Mouse (Mus musculus): Measurements from ENCODE around the gene Creb3l1. TPM values are rescaled to one million over a fixed set of nuclear protein-coding genes. Genes with fewer than 3 reads are reported as not detected.

Gene Creb3l1
- polyA plus RNA-seq, 1 experiment from 2014 or later, result 0.80 TPM

GRCm38 (mm10) chr2:91980830-91981229, 43.5 kb downstream of the Creb3l1 start:
- Histone ChIP-seq H3K27me3 (replicated peaks; ENCODE audit: control insufficient read depth, insufficient read depth, low read length) (peaks cover 15% of the 10 kb centered on the region), H3K9me3 (replicated peaks; ENCODE audit: control insufficient read depth, low read length) (no peaks in the 10 kb centered on the region), H3K4me3 (ENCODE audit: low read depth, low read length) (no peak overlapping the region), H3K4me2 (ENCODE audit: low read length) (no peak overlapping the region), H3K36me3 (ENCODE audit: control insufficient read depth, insufficient read depth, low read length) (no peaks in the 10 kb centered on the region), H3K9ac (ENCODE audit: low read length) (no peak overlapping the region), H3K4me1 (ENCODE audit: control insufficient read depth, insufficient read depth, low read length) (peaks cover 26% of the 10 kb centered on the region), H3K27ac (ENCODE audit: low read depth, low read length) (no peak overlapping the region)
- DNase-seq (ENCODE audit: low spot score), result no peak
- no peak for ATAC-seq
- 58% methylated on average over 5 of the region's 5 CpGs for WGBS

- no peaks in the 10 kb centered on the region for H3K9me3 ChIP-seq (replicated peaks; ENCODE audit: control insufficient read depth, low read length)
- H3K27ac ChIP-seq (ENCODE audit: low read depth, low read length), result peak overlapping the region; percentile 14; the same call in 1 of the 2 replicates
- H3K4me3 ChIP-seq (ENCODE audit: low read depth, low read length), result no peak overlapping the region
- H3K4me2 ChIP-seq (ENCODE audit: low read length), result no peak overlapping the region
- no peak overlapping the region for H3K9ac ChIP-seq (ENCODE audit: low read length)
- H3K36me3 ChIP-seq (ENCODE audit: control insufficient read depth, insufficient read depth, low read length), result no peaks in the 10 kb centered on the region
- no peak for DNase-seq (ENCODE audit: low spot score)
- H3K4me1 ChIP-seq (ENCODE audit: control insufficient read depth, insufficient read depth, low read length), result peaks cover 30% of the 10 kb centered on the region
- WGBS, result 4% methylated on average over 4 of the region's 4 CpGs
- peaks cover 21% of the 10 kb centered on the region for H3K27me3 ChIP-seq (replicated peaks; ENCODE audit: control insufficient read depth, insufficient read depth, low read length)
- no peak for ATAC-seq
Measured at GRCm38 (mm10) chr2:91980245-91980644, 44.1 kb downstream of the Creb3l1 start.

DNA sequence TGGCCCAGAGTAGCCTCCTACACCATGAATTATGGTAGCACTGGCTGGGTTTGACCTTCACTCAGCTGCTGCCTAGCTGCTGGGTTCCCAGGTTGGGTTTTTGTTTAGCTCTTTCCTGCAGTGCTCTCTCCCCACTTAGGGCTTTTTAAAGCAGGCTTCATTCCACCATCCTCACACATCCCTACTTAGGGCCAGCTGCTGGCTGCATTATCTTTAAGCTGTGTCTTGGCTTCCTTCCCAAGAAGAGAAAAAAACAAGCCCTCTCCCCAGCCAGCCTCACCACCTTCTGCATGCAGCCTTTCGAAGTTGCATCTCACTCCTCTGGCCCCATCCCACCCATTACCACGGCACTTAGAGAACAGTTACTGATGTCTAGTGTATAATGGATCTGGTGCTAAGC, 45.8 kb downstream of the Creb3l1 start:
- ATAC-seq, result peak; percentile 46; the same call in 1 of the 2 replicates
- no peak for DNase-seq (ENCODE audit: low spot score)
- peaks cover 27% of the 10 kb centered on the region for H3K4me1 ChIP-seq (ENCODE audit: control insufficient read depth, insufficient read depth, low read length)
- H3K4me2 ChIP-seq (ENCODE audit: low read length), result no peak overlapping the region
- no peaks in the 10 kb centered on the region for H3K9me3 ChIP-seq (replicated peaks; ENCODE audit: control insufficient read depth, low read length)
- H3K9ac ChIP-seq (ENCODE audit: low read length), result no peak overlapping the region
- H3K36me3 ChIP-seq (ENCODE audit: control insufficient read depth, insufficient read depth, low read length), result no peaks in the 10 kb centered on the region
- WGBS, result 13% methylated on average over 2 of the region's 2 CpGs
- H3K27ac ChIP-seq (ENCODE audit: low read depth, low read length), result peak overlapping the region; percentile 21; the same call in 1 of the 2 replicates
- H3K27me3 ChIP-seq (replicated peaks; ENCODE audit: control insufficient read depth, insufficient read depth, low read length), result peaks cover 30% of the 10 kb centered on the region
- no peak overlapping the region for H3K4me3 ChIP-seq (ENCODE audit: low read depth, low read length)

- Histone ChIP-seq H3K9ac (ENCODE audit: low read length) (no peak overlapping the region), H3K4me2 (ENCODE audit: low read length) (no peak overlapping the region), H3K9me3 (replicated peaks; ENCODE audit: control insufficient read depth, low read length) (no peaks in the 10 kb centered on the region), H3K4me3 (ENCODE audit: low read depth, low read length) (no peak overlapping the region), H3K36me3 (ENCODE audit: control insufficient read depth, insufficient read depth, low read length) (no peaks in the 10 kb centered on the region), H3K27ac (ENCODE audit: low read depth, low read length) (peak overlapping the region; percentile 21; the same call in 1 of the 2 replicates), H3K27me3 (replicated peaks; ENCODE audit: control insufficient read depth, insufficient read depth, low read length) (peaks cover 30% of the 10 kb centered on the region), H3K4me1 (ENCODE audit: control insufficient read depth, insufficient read depth, low read length) (peaks cover 27% of the 10 kb centered on the region)
- DNase-seq (ENCODE audit: low spot score) (no peak), ATAC-seq (no peak)
- 90% methylated on average over 4 of the region's 4 CpGs for WGBS
Measured at GRCm38 (mm10) chr2:91977960-91978359, 46.3 kb downstream of the Creb3l1 start.

GRCm38 (mm10) chr2:91975581-91976541, 48.4 kb downstream of the Creb3l1 start, which contains the start of gene Dgkz:
Gene Dgkz (minus strand): TSS chr2:91975864.
- Histone ChIP-seq H3K27me3 (replicated peaks; ENCODE audit: control insufficient read depth, insufficient read depth, low read length) (peaks cover 30% of the 10 kb centered on the region), H3K36me3 (ENCODE audit: control insufficient read depth, insufficient read depth, low read length) (no peaks in the 10 kb centered on the region), H3K27ac (ENCODE audit: low read depth, low read length) (no peak within 1 kb of the TSS), H3K4me1 (ENCODE audit: control insufficient read depth, insufficient read depth, low read length) (peaks cover 40% of the 10 kb centered on the region), H3K9me3 (replicated peaks; ENCODE audit: control insufficient read depth, low read length) (no peaks in the 10 kb centered on the region), H3K4me2 (ENCODE audit: low read length) (peak within 1 kb of the TSS; percentile 56), H3K9ac (ENCODE audit: low read length) (peak within 1 kb of the TSS; percentile 54), H3K4me3 (ENCODE audit: low read depth, low read length) (peak within 1 kb of the TSS; percentile 38)
- no peak for DNase-seq (ENCODE audit: low spot score)
- ATAC-seq, result peak; percentile 37
- WGBS, result under 1% methylated on average over 77 of the region's 79 CpGs

DNA sequence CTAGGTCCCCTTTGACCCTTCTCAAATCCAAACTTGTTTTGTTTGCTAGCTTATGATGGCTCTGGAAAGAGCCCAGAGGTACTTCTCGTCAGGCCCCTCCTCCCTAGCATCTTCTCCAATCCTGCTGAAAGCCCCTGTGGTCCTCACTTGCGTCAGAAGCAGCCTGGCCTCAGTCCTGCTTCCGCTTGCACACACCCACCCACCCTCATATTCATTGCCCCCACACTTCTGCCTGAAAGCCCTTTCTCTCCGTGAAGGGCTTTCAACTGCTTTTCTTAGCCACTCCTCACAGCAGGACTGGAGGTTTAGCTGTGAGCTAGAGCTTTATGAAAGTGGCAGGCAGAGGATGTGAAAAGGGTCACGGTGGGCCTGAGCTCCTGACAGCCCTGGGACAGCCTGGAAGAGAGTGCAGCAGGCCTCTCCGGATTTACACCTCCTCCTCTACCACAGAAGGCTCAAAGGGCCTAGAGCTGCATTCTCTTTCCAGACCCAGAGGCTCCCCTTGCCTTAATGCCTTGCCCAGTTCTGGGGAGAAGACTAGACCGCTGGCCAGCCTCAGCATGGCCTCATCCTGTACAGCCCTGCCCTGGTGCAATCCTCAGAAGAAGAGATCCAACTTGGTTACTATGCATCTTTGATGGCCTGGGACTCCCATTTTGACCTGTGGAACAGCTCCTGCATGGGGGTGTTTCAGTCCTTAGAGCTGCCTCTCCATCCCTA, 50.7 kb downstream of the Creb3l1 start:
- H3K9me3 ChIP-seq (replicated peaks; ENCODE audit: control insufficient read depth, low read length), result no peaks in the 10 kb centered on the region
- H3K4me1 ChIP-seq (ENCODE audit: control insufficient read depth, insufficient read depth, low read length), result peaks cover 33% of the 10 kb centered on the region
- peak overlapping the region; percentile 14; the same call in 1 of the 2 replicates for H3K27ac ChIP-seq (ENCODE audit: low read depth, low read length)
- no peak overlapping the region for H3K4me3 ChIP-seq (ENCODE audit: low read depth, low read length)
- peaks cover 30% of the 10 kb centered on the region for H3K27me3 ChIP-seq (replicated peaks; ENCODE audit: control insufficient read depth, insufficient read depth, low read length)
- no peak overlapping the region for H3K9ac ChIP-seq (ENCODE audit: low read length)
- DNase-seq (ENCODE audit: low spot score) (no peak), ATAC-seq (no peak)
- H3K4me2 ChIP-seq (ENCODE audit: low read length), result no peak overlapping the region
- WGBS, result 26% methylated on average over 7 of the region's 7 CpGs
- no peaks in the 10 kb centered on the region for H3K36me3 ChIP-seq (ENCODE audit: control insufficient read depth, insufficient read depth, low read length)

DNA sequence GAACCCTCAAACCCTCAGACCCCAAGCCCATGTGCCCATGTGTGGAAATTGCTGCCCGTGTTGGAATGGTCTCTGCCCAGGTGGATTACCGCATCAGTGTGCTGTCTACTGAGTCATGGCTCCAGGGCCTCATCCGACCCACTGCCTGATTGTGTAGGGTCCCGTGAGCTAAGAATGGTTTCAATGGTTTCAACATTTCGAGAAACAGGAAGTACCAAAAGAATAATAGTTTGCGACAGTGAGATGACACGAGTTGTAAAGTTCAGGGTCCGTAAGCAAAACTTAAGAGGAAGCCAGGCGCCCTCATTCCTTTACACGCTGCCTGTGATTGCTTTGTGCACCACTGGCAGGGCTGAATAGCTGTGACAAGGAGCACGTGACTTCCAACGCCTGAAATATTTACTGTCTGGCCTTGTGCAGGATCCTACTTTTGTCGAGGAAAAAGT, 52.2 kb downstream of the Creb3l1 start:
- Histone ChIP-seq H3K4me3 (ENCODE audit: low read depth, low read length) (no peak overlapping the region), H3K4me2 (ENCODE audit: low read length) (peak overlapping the region; percentile 35), H3K27ac (ENCODE audit: low read depth, low read length) (no peak overlapping the region), H3K36me3 (ENCODE audit: control insufficient read depth, insufficient read depth, low read length) (no peaks in the 10 kb centered on the region), H3K4me1 (ENCODE audit: control insufficient read depth, insufficient read depth, low read length) (peaks cover 24% of the 10 kb centered on the region), H3K27me3 (replicated peaks; ENCODE audit: control insufficient read depth, insufficient read depth, low read length) (peaks cover 28% of the 10 kb centered on the region), H3K9me3 (replicated peaks; ENCODE audit: control insufficient read depth, low read length) (no peaks in the 10 kb centered on the region), H3K9ac (ENCODE audit: low read length) (no peak overlapping the region; the same call in 1 of the 2 replicates)
- ATAC-seq (0 out of 2 replicates have a peak, but pooled peaks have one; percentile 1), DNase-seq (ENCODE audit: low spot score) (no peak)
- 38% methylated on average over 13 of the region's 13 CpGs for WGBS

- peak overlapping the region; percentile 78 for H3K27ac ChIP-seq (ENCODE audit: low read depth, low read length)
- peaks cover 24% of the 10 kb centered on the region for H3K4me1 ChIP-seq (ENCODE audit: control insufficient read depth, insufficient read depth, low read length)
- peak; percentile 50 for ATAC-seq
- WGBS, result 15% methylated on average over 21 of the region's 21 CpGs
- no peaks in the 10 kb centered on the region for H3K36me3 ChIP-seq (ENCODE audit: control insufficient read depth, insufficient read depth, low read length)
- no peaks in the 10 kb centered on the region for H3K9me3 ChIP-seq (replicated peaks; ENCODE audit: control insufficient read depth, low read length)
- peak overlapping the region; percentile 49 for H3K9ac ChIP-seq (ENCODE audit: low read length)
- H3K27me3 ChIP-seq (replicated peaks; ENCODE audit: control insufficient read depth, insufficient read depth, low read length), result peaks cover 22% of the 10 kb centered on the region
- H3K4me2 ChIP-seq (ENCODE audit: low read length), result peak overlapping the region; percentile 35
- peak; percentile 71 for DNase-seq (ENCODE audit: low spot score)
- H3K4me3 ChIP-seq (ENCODE audit: low read depth, low read length), result no peak overlapping the region
Measured at GRCm38 (mm10) chr2:91971231-91972097, 52.8 kb downstream of the Creb3l1 start.

All from forebrain, embryonic 14.5 days (tissue).